In genomic region chrX:95253517-95253916, GRCm38 (mm10) we compare ENCODE assay signal across 9 mouse cellular contexts. TPM values are rescaled to one million over a fixed set of nuclear protein-coding genes. Genes with fewer than 3 reads are reported as not detected.
DNase-seq lines count a peak whose midpoint lies in the region; ATAC-seq and TF ChIP-seq lines count a peak whose summit lies in the region.
"Had no signal": no experiment of that assay in that cellular context is flagged by ENCODE, and none has a peak within 500 bp of the region (broad histone marks: within the 10 kb centered on the region; RNA-seq: fewer than 3 reads in every experiment).

No protein-coding gene starts in this region.

- H3K27ac ChIP-seq in bone marrow macrophage, adult 2 months (ENCODE audit: insufficient read depth, low read depth, low read length), result no peak overlapping the region
- H3K27ac ChIP-seq in neural tube, embryonic 11.5 days (ENCODE audit: low read depth, low read length), result no peak overlapping the region
- H3K27ac ChIP-seq: liver, embryonic 15.5 days had no signal

- no peaks in the 10 kb centered on the region for H3K27me3 ChIP-seq in neural tube, embryonic 11.5 days (ENCODE audit: control insufficient read depth, insufficient read depth, low read length)
- H3K27me3 ChIP-seq: liver, embryonic 15.5 days had no signal

- TF ChIP-seq POLR2A in bone marrow macrophage, adult 2 months (IDR thresholded peaks at IDR 0.05; ENCODE audit: borderline replicate concordance, low read depth, low read length), result no peak

- 40% methylated on average over 13 of the region's 13 CpGs for WGBS in neural tube, embryonic 11.5 days

- no peak overlapping the region for H3K4me3 ChIP-seq in bone marrow macrophage, adult 2 months (ENCODE audit: insufficient read depth, low read length)
- H3K4me3 ChIP-seq in neural tube, embryonic 11.5 days (ENCODE audit: low read depth, low read length), result no peak overlapping the region
- H3K4me3 ChIP-seq: liver, embryonic 15.5 days had no signal

- DNase-seq in gastrocnemius, postnatal 14 days, result peak; percentile 20
- no peak for DNase-seq in gastrocnemius, postnatal 4 days (ENCODE audit: low spot score in 2 of 2)
- DNase-seq in right cerebral cortex, adult 2 months (ENCODE audit: low spot score in 2 of 2), result peak; percentile 4 to 5
- no peak for DNase-seq in right cerebral cortex, postnatal 36 days (ENCODE audit: low spot score in 2 of 2)
- DNase-seq in kidney, postnatal 4 days, result peak; percentile 18 to 50
- DNase-seq in neural tube, embryonic 11.5 days (ENCODE audit: low spot score), result peak; percentile 9

- H3K4me1 ChIP-seq in bone marrow macrophage, adult 2 months (ENCODE audit: control insufficient read depth, insufficient read depth, low read length), result no peaks in the 10 kb centered on the region
- no peaks in the 10 kb centered on the region for H3K4me1 ChIP-seq in neural tube, embryonic 11.5 days (ENCODE audit: control insufficient read depth, insufficient read depth, low read length)
- H3K4me1 ChIP-seq: liver, embryonic 15.5 days had no signal

- no peaks in the 10 kb centered on the region for H3K9me3 ChIP-seq in neural tube, embryonic 11.5 days (ENCODE audit: control insufficient read depth, low read length)
- H3K9me3 ChIP-seq: liver, embryonic 15.5 days had no signal

- intact Hi-C loops in gastrocnemius, postnatal 14 days (cut with DNase I; ENCODE audit: low total_unique reads), result no loop called here

- no peak for ATAC-seq in neural tube, embryonic 11.5 days (ENCODE audit: insufficient read depth, low FRiP score, low TSS enrichment)
- no peak for ATAC-seq in activated CD4-positive, CD25-positive, alpha-beta regulatory T cell, adult 4 months

- H3K9ac ChIP-seq in neural tube, embryonic 11.5 days (ENCODE audit: low read length), result no peak overlapping the region
- H3K9ac ChIP-seq: liver, embryonic 15.5 days had no signal

- no peak overlapping the region for H3K4me2 ChIP-seq in neural tube, embryonic 11.5 days (ENCODE audit: low read depth)
- H3K4me2 ChIP-seq: liver, embryonic 15.5 days had no signal

- H3K36me3 ChIP-seq in neural tube, embryonic 11.5 days (ENCODE audit: control insufficient read depth, insufficient read depth, low read length), result no peaks in the 10 kb centered on the region
- H3K36me3 ChIP-seq: liver, embryonic 15.5 days had no signal

- TF ChIP-seq CTCF in bone marrow macrophage, adult 2 months (IDR thresholded peaks at IDR 0.05; ENCODE audit: low read depth, low read length), result peak; percentile 51; the same call in 1 of the 2 replicates

RNA-seq across cellular contexts. Expression of gene Arhgef9, which starts 56.9 kb away (rescaled TPM):
- total RNA-seq in gastrocnemius, postnatal 14 days (2021), result 10 to 100 TPM in 1 of 2 experiments, 1 to 10 TPM in 1; 9.6 to 11.9 TPM
- total RNA-seq in gastrocnemius, postnatal 4 days (2021), result 10 to 100 TPM; 13.6 to 15.2 TPM
- polyA plus RNA-seq in bone marrow macrophage, adult 2 months (2012; ENCODE audit: insufficient read depth, insufficient read length, missing spikeins), result 0.29 and 0.72 TPM in 2 replicates
- 11.2 and 14.2 TPM in 2 replicates for polyA plus RNA-seq in neural tube, embryonic 11.5 days (2014; fragmentation: Nextera tagmentation; extraction: Ambion mirVana)
- under 1 TPM; 0.17 to 0.74 TPM for polyA plus RNA-seq in activated CD4-positive, CD25-positive, alpha-beta regulatory T cell, adult 4 months (2017; shearing (Covaris generic))

Comparison
In these comparisons a context has a peak if more than half of its experiments do, and no peak if none do; other contexts are left out.
1. DNase-seq: peak in gastrocnemius, postnatal 14 days (single experiment), right cerebral cortex, adult 2 months (2 of 2), kidney, postnatal 4 days (2 of 2) and neural tube, embryonic 11.5 days (single experiment); none in gastrocnemius, postnatal 4 days (0 of 2) and right cerebral cortex, postnatal 36 days (0 of 2).